Mouse (Mus musculus) heart, postnatal 36 days (tissue): ENCODE results near the gene Mesd. TPM values are rescaled to one million over a fixed set of nuclear protein-coding genes. Genes with fewer than 3 reads are reported as not detected.
A peak's percentile ranks its signal among the peaks of the same experiment; 100 is the strongest.

ENCODE experiments used
- DNase-seq, 2 experiments: peaks; one replicate each; pipeline ENCODE4 v3.0.0; 2021 to 2022
- intact Hi-C: fragments of 180-260 bp; cut with DNase I; formaldehyde crosslinking; loops from one replicate; pipeline ENCODE4 v1.15.1; 2025
- total RNA-seq, 2 experiments: library from RNA; stranded (reverse); gene quantifications; 2 replicates each; pipeline ENCODE4 v1.2.3; 2021

Mesd gene
- total RNA-seq, 2 experiments from 2014 or later, result 47.6 to 50.3 TPM

DNA sequence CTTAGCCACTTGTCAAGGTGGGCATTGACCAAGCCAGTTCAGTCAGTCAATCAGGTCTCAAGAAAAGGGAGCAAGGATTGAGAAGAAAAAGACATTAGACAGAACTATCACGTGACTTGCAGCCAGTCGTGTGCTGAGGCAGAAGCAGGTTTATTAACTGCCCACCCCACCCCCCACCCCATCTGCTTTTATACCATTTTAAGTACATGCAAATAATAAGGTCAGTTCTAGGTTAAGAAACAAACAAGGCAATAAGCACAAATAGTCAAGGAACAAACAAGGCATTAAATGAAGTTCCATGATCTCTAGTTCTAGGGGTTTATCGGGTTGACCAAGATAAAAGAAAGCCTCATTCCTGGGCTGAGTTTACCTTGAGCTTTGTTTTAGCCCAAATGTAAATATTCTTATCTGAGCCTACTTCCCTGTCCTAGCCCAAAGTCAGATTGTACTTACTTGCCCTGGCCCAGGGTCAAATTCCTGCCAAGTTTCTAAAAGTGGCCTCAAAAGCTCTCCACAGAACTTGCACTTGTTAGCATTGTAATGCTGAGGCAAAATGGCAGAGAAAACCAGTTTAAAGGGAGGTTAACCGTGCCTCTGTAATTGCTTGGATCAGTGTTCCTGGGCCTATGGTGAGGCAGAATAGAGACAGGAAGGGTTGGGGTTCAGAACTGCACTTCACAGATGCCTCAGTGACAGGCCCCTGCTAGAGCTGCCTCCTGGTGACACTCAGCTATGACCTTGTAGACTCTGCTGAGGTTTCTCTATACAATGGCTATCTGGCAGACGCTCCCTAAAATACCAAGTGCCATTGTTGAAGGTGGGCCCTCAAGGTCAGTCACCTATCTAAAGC, 18.3 kb downstream of the Mesd start:
- DNase-seq, result no peak
- intact Hi-C loops, result loop anchor here (1.0 kb wide), 1 partner anchor 8 kb away; no protein-coding TSS in a partner anchor

DNA sequence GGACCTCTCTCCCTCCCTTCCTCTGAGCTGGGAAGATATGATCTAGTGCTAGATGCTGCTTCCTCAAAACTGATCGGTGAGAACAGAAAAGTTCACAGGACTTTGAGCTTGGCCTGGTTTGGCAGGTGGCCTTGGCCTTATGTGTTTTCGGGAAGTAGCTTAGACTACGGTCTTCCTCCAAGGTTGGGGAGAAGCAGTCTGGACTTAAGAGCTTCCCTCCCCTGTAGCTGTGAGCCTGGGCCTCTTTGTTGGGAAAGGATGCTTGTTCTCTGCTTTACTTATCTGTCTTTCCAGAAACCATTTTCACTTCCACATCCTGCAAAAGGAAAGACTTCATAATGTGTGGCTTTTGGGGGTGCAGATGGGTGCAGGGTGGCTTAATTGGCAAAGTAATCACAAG, 20.6 kb downstream of the Mesd start:
- no peak for DNase-seq
- intact Hi-C loops, result no loop called here

DNA sequence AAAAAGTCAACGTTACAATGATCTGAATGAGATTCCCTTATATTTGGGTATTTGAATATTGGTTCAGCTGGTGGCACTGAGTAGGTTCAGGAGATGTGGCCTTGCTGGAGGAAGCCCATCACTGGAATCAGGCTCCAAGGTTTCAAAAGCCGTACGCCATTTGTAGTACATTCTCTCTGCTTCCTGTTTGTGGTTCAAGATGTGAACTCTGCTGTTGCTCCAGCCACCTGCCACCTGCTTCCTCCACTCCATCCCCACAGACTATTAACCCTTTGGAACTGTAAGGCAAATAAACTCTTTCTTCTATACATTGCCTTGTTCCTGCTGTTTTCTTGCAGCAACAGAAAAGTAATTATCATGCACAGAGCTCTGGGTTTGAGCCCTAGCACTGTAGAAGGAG, 27.6 kb downstream of the Mesd start:
- intact Hi-C loops, result no loop called here
- no peak for DNase-seq

GRCm38 (mm10) chr7:83913405-83913932, 29.2 kb downstream of the Mesd start:
- no peak for DNase-seq
- intact Hi-C loops, result no loop called here

DNA sequence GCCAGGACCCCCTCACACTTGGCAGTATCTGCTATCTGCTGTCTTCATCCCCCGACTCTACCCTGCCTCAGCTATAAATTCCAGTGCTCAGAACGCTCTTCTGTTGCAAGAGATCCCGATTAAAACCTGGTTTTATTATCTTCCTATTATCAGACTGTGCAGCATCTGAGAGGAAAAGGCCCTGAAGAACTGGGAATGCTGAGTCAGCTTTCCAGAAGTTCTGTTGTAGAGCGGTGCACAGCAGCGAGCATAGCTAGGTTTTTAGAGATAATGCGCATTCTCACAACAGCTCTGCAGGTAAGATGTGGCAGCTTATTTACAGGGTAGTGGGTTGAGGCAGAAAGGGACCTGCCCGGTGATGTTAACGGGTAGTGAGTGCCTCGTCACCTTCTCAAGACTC, 29.7 kb downstream of the Mesd start:
- DNase-seq, result no peak
- intact Hi-C loops, result loop anchor here (1.0 kb wide), 3 partner anchors 172 to 441 kb away; partner anchors contain the start of gene Cemip

DNA sequence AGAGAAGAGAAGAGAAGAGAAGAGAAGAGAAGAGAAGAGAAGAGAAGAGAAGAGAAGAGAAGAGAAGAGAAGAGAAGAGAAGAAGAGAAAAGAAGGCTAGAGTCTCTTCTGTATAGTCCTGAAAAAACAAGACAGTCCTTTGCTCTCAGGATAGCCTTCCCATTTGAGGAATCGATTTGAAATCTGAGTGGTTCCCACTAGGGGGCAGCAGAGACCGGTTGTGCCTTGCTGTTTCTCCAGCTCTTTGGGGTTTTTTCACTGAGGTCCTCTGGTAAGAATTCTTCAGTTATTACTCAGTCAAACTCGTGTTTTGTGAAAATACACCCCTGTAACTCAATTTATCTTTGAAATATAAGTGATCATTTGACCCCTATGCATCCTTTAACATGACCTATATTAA, 30.3 kb downstream of the Mesd start:
- peak; percentile 82 to 90 for DNase-seq
- intact Hi-C loops, result loop anchor here (1.0 kb wide), 3 partner anchors 172 to 441 kb away; partner anchors contain the start of gene Cemip

DNA sequence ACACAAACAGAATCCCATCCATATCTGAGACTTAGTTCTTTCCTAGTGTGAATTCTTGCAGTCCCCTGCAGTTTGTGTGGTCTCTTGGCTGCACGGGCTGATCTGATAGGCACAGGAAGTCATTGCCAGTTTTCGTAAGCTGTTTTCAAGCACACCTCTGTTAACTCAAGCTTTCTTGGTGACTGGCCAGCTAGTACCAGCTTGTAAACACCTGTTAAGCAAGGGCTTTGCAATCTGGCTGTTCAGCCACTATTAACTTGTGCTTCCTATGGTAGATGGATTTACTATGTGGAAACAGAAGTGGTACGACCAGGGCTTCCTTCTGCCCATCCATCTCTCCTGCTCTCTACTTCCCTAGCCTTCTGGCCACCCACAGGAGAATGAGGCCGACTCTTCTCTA, 36.0 kb downstream of the Mesd start:
- DNase-seq, result no peak
- intact Hi-C loops, result no loop called here

- intact Hi-C loops, result no loop called here
- no peak for DNase-seq
These were observed 37.4 kb downstream of the Mesd start for GRCm38 (mm10) chr7:83921637-83922036.

- intact Hi-C loops, result no loop called here
- DNase-seq, result no peak
These were observed 54.9 kb downstream of the Mesd start for GRCm38 (mm10) chr7:83939017-83939721.

- intact Hi-C loops, result no loop called here
- no peak for DNase-seq
These were observed 55.9 kb downstream of the Mesd start for GRCm38 (mm10) chr7:83940136-83940535.

- intact Hi-C loops, result no loop called here
- peak; percentile 21 to 27 for DNase-seq
These were observed 57.4 kb downstream of the Mesd start for GRCm38 (mm10) chr7:83941701-83942101.

DNA sequence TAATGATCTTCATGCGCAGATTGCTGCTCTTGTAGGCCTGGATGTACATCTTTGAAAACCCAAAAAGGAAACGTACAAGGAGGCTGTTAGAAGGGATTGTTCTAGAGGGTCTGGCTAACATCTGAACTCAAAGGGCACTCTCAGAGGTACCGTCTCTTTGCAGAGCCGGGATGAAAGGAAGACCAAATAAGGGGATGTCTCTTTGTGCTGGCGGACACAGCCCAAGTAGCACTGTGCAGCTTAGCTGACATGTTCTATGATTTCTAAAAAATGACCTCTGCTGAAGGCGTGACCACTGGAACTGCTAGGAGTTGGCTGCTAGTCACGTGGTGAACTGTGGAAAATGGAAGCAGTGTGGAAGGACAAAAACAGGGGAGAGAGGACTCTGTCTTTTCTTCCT, 64.5 kb downstream of the Mesd start:
- intact Hi-C loops, result no loop called here
- DNase-seq, result no peak

GRCm38 (mm10) chr7:83949662-83950061, 65.4 kb downstream of the Mesd start:
- intact Hi-C loops, result loop anchor here (5.0 kb wide), 1 partner anchor 68 kb away; no protein-coding TSS in a partner anchor
- DNase-seq, result no peak

Other genes starting within 250 kb of the Mesd start
- gene Il16, start 138.7 kb upstream of the Mesd start, total RNA-seq, result 1 to 10 TPM; 8.4 to 10.0 TPM
- gene Cfap161, start 89.6 kb upstream of the Mesd start, total RNA-seq, result not detected
- 1 to 10 TPM; 8.5 to 8.8 TPM for gene Tlnrd1, start 161 bp upstream of the Mesd start, total RNA-seq
- under 1 TPM in 1 of 2 experiments, not detected in 1; 0.14 TPM for gene Cemip, start 202.0 kb downstream of the Mesd start, total RNA-seq